Mouse (Mus musculus) MEL (cell line): ENCODE measurements around the gene 3110082I17Rik. TPM values are rescaled to one million over a fixed set of nuclear protein-coding genes. Genes with fewer than 3 reads are reported as not detected.
A peak's percentile ranks its signal among the peaks of the same experiment; 100 is the strongest.

Experiments used
- DNase-seq: peaks from one replicate; pipeline ENCODE4 v3.0.0; 2011; ENCODE audit warnings: low read depth, low spot score
- H3K27ac ChIP-seq: 2 replicates; pipeline ENCODE4 v1.5.1; 2012; ENCODE audit warnings: low read depth, mild to moderate bottlenecking, control low read depth, low read length, moderate library complexity; ENCODE audit not compliant: control insufficient read depth
- H3K27me3 ChIP-seq, 2 experiments: fragments of 150-350 bp in 1 of 2; sonication (generic) in 1 of 2; 2 replicates each; pipeline ENCODE4 v1.6.1; 2012; ENCODE audit warnings: low read length in 2 of 2, mild to moderate bottlenecking in 2 of 2, improper control_type of control experiment in 1 of 2, moderate library complexity in 1 of 2; ENCODE audit not compliant: insufficient read depth in 2 of 2, control insufficient read depth in 1 of 2
- H3K36me3 ChIP-seq, 2 experiments: 2 replicates each; pipeline ENCODE4 v1.6.1; 2012 to 2014; ENCODE audit warnings: low read length in 2 of 2, improper control_type of control experiment in 1 of 2, inconsistent platforms in 1 of 2, mild to moderate bottlenecking in 1 of 2; ENCODE audit not compliant: insufficient read depth in 2 of 2, control insufficient read depth in 1 of 2
- H3K4me1 ChIP-seq, 2 experiments: fragments of 150-350 bp in 1 of 2; sonication (generic) in 1 of 2; 2 replicates each; pipeline ENCODE4 v1.6.1; 2012; ENCODE audit warnings: low read length in 2 of 2, improper control_type of control experiment in 1 of 2, mild to moderate bottlenecking in 1 of 2; ENCODE audit not compliant: insufficient read depth in 2 of 2, control insufficient read depth in 1 of 2
- H3K4me3 ChIP-seq, 2 experiments: fragments of 150-350 bp in 1 of 2; sonication (generic) in 1 of 2; 2 replicates each; pipeline ENCODE4 v1.5.1; 2012; ENCODE audit warnings: low read depth in 2 of 2, low read length in 2 of 2, mild to moderate bottlenecking in 2 of 2, moderate library complexity in 2 of 2, control low read depth in 1 of 2, improper control_type of control experiment in 1 of 2; ENCODE audit not compliant: control insufficient read depth in 1 of 2, insufficient read depth in 1 of 2
- H3K79me2 ChIP-seq: 2 replicates; pipeline ENCODE4 v1.6.1; 2012; ENCODE audit warnings: mild to moderate bottlenecking, low read length, moderate library complexity; ENCODE audit not compliant: control insufficient read depth, poor library complexity, insufficient read depth
- H3K9ac ChIP-seq: 2 replicates; pipeline ENCODE4 v1.6.1; 2012; ENCODE audit warnings: low read depth, mild to moderate bottlenecking, control low read depth, low read length, moderate library complexity; ENCODE audit not compliant: control insufficient read depth, poor library complexity, severe bottlenecking
- H3K9me3 ChIP-seq: fragments of 150-350 bp; sonication (generic); replicated peaks from 2 replicates; pipeline ENCODE4 v1.6.1; 2012; ENCODE audit warnings: mild to moderate bottlenecking, low read length, improper control_type of control experiment, moderate library complexity; ENCODE audit not compliant: insufficient read depth
- BHLHE40 ChIP-seq: IDR thresholded peaks from 2 replicates; pipeline ENCODE4 v1.6.1; 2012; ENCODE audit warnings: low read depth, mild to moderate bottlenecking, inconsistent platforms, low read length, improper control_type of control experiment, borderline replicate concordance
- CTCF ChIP-seq, 3 experiments: IDR thresholded peaks in 2 of 3; conservative IDR thresholded peaks in 1 of 3; 2 replicates each; pipeline ENCODE4 v1.5.1; 2011 to 2012; ENCODE audit warnings: low read length in 3 of 3, low read depth in 2 of 3, mild to moderate bottlenecking in 2 of 3, improper control_type of control experiment in 1 of 3, inconsistent platforms in 1 of 3, mixed read lengths in 1 of 3, moderate library complexity in 1 of 3; ENCODE audit not compliant: control insufficient read depth in 1 of 3, insufficient read depth in 1 of 3, poor library complexity in 1 of 3, severe bottlenecking in 1 of 3
- ELF1 ChIP-seq: IDR thresholded peaks from 2 replicates; pipeline ENCODE4 v1.6.1; 2014; ENCODE audit warnings: low read depth, mild to moderate bottlenecking, inconsistent platforms, low read length, improper control_type of control experiment, moderate library complexity
- EP300 ChIP-seq, 2 experiments: IDR thresholded peaks; 2 replicates each; pipeline ENCODE4 v1.6.1; 2011; ENCODE audit warnings: improper control_type of control experiment in 2 of 2, low read length in 2 of 2, low read depth in 1 of 2, mild to moderate bottlenecking in 1 of 2
- ETS1 ChIP-seq: IDR thresholded peaks from 2 replicates; pipeline ENCODE4 v1.6.1; 2012; ENCODE audit warnings: low read depth, mild to moderate bottlenecking, inconsistent platforms, low read length, improper control_type of control experiment, moderate library complexity
- MYB ChIP-seq: IDR thresholded peaks from 2 replicates; pipeline ENCODE4 v1.6.1; 2011; ENCODE audit warnings: mild to moderate bottlenecking, low read depth, low read length, improper control_type of control experiment
- NELFE ChIP-seq: IDR thresholded peaks from 2 replicates; pipeline ENCODE4 v1.6.1; 2011; ENCODE audit warnings: low read depth, low read length, improper control_type of control experiment
- POLR2AphosphoS2 ChIP-seq: IDR thresholded peaks from 2 replicates; pipeline ENCODE4 v1.6.1; 2011; ENCODE audit warnings: low read length, improper control_type of control experiment
- SMC3 ChIP-seq: IDR thresholded peaks from 2 replicates; pipeline ENCODE4 v1.6.1; 2011; ENCODE audit warnings: low read depth, low read length, improper control_type of control experiment
- TBP ChIP-seq: IDR thresholded peaks from 2 replicates; pipeline ENCODE4 v1.8.0; 2011; ENCODE audit warnings: low read depth, low read length, improper control_type of control experiment
- UBTF ChIP-seq: IDR thresholded peaks from 2 replicates; pipeline ENCODE4 v1.6.1; 2012; ENCODE audit warnings: low read depth, mild to moderate bottlenecking, inconsistent platforms, low read length, improper control_type of control experiment, moderate library complexity, borderline replicate concordance; ENCODE audit not compliant: insufficient read depth
- USF1 ChIP-seq: IDR thresholded peaks from 2 replicates; pipeline ENCODE4 v1.6.1; 2014; ENCODE audit warnings: low read depth, mild to moderate bottlenecking, inconsistent platforms, low read length, improper control_type of control experiment, moderate library complexity
- ZMIZ1 ChIP-seq: IDR thresholded peaks from 2 replicates; pipeline ENCODE4 v1.6.1; 2012; ENCODE audit warnings: low read depth, mild to moderate bottlenecking, inconsistent platforms, low read length, improper control_type of control experiment, moderate library complexity
- ZNF384 ChIP-seq: IDR thresholded peaks from 2 replicates; pipeline ENCODE4 v1.6.1; 2012; ENCODE audit warnings: low read depth, mild to moderate bottlenecking, inconsistent platforms, low read length, improper control_type of control experiment
- polyA plus RNA-seq, 2 experiments: library from polyadenylated mRNA; stranded (reverse) in 1 of 2; unstranded in 1 of 2; fragments of >175 nt in 1 of 2; fragments of >200 nt in 1 of 2; gene quantifications; 2 replicates each; pipeline versions ENCODE4 v1.2.1 to v1.2.4; 2012; ENCODE audit warnings: low replicate concordance in 2 of 2, low read depth in 1 of 2; ENCODE audit not compliant: insufficient read length in 2 of 2, insufficient read depth in 1 of 2, missing spikeins in 1 of 2
- total RNA-seq: library from RNA; depleted of rRNA; stranded (reverse); fragments of 300-350 nt; gene quantifications from 2 replicates; pipeline ENCODE4 v1.2.3, GENCODE M21; 2012

The 3110082I17Rik gene
- total and polyA plus RNA-seq, 3 experiments = 58.1 to 79.5 TPM; not detected in 1

DNA sequence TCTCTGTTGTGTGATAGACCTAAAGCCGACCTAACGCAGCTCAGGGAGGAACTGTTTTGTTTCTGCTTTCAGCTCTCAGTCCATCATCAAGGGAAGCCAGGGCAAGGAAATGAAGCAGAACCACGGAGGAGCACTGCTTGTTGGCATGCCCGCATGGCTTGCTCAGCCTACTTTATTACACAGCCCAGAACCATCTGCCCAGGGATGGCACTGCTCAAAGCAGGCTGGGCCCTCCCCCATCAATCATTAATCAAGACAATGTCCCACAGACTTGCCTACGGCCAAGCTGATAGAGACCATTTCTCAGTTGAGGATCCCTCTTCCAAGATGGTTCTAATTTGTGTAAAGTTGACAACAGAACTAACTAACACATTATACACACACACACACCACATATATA, 38.5 kb upstream of the 3110082I17Rik start:
- Histone ChIP-seq H3K9me3 (no peaks in the 10 kb centered on the region), H3K4me1 (no peaks in the 10 kb centered on the region), H3K9ac (no peak overlapping the region), H3K27ac (no peak overlapping the region), H3K79me2 (no peaks in the 10 kb centered on the region), H3K4me3 (no peak overlapping the region), H3K27me3 (peaks cover 0 to 13% of the 10 kb centered on the region in 2 experiments; a peak in 3 of 4 replicates), H3K36me3 (no peaks in the 10 kb centered on the region)
- no peak for DNase-seq
- no peak for TF ChIP-seq EP300 (IDR thresholded peaks at IDR 0.05; ENCODE audit: low read depth in 1 of 2, low read length in 2 of 2)
- TF ChIP-seq ZNF384 = no peak
- no peak for TF ChIP-seq NELFE
- TF ChIP-seq ELF1 = no peak
- TF ChIP-seq ZMIZ1 = no peak

DNA sequence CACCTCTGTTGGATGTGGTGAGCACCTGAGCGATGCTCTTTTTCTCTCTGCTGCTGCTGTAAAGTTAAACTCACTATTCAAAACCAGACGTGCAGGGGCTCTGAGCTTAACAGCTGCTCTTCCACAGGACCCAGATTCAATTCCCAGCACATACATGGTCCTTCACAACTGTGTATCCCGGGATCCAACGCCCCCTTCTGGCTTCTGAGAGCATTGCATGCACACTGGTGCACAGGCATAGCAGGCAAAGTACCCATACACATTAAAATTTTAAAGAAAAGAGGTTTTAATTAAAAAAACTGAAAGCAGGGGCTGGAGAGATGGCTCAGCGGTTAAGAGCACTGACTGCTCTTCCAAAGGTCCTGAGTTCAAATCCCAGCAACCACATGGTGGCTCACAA, 36.6 kb upstream of the 3110082I17Rik start:
- no peaks in the 10 kb centered on the region for H3K9me3 ChIP-seq
- no peaks in the 10 kb centered on the region for H3K79me2 ChIP-seq
- no peak for DNase-seq
- H3K4me1 ChIP-seq = no peaks in the 10 kb centered on the region
- H3K27me3 ChIP-seq = peaks cover 0 to 10% of the 10 kb centered on the region in 2 experiments; a peak in 3 of 4 replicates
- H3K4me3 ChIP-seq = no peak overlapping the region
- no peak overlapping the region for H3K9ac ChIP-seq
- TF ChIP-seq MYB (no peak), CTCF (IDR thresholded peaks at IDR 0.05 in 2 of 3, conservative IDR thresholded peaks at IDR 0.05 in 1 of 3; ENCODE audit: control insufficient read depth in 1 of 3, insufficient read depth in 1 of 3, low read depth in 2 of 3, low read length in 3 of 3, poor library complexity in 1 of 3, severe bottlenecking in 1 of 3) (peak; percentile 34 to 44 (median 37)), SMC3 (peak; percentile 24; the same call in 1 of the 2 replicates), POLR2AphosphoS2 (no peak), ZNF384 (no peak), UBTF (no peak), TBP (no peak)
- TF ChIP-seq, all 39 proteins: peak for 2
- Histone ChIP-seq H3K36me3 (no peaks in the 10 kb centered on the region), H3K27ac (no peak overlapping the region)

DNA sequence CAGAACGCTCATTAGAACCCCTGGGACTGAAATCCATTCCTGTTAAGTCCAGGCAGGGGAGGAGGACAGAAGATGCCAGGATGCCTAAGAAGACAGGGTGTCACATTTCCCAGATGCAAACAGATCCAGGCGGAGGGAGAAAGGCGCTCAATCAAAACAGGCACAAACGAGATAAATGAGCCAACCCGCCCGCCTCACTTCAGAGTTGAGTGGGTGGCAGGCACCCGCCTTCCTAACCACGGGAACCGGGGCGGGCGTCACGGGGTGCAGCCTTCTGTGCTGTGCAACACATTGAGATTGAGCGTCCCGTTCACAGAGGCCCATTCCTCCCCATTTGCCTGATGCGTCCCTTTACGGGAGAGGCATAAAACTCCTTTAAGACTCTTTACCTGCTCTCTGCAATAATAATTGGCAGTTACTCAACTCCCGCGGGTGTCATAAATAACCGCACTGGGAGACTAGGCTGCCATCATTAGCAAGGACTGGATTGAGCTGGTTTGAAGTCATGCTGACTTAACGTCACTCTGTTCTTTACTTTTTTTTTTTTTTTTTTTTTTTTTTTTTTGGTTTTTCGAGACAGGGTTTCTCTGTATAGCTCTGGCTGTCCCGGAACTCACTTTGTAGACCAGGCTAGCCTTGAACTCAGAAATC, 34.8 kb upstream of the 3110082I17Rik start:
- Histone ChIP-seq H3K27me3 (peaks cover 0 to 9% of the 10 kb centered on the region in 2 experiments; a peak in 3 of 4 replicates), H3K79me2 (no peaks in the 10 kb centered on the region), H3K9ac (no peak overlapping the region), H3K4me3 (no peak overlapping the region), H3K4me1 (no peaks in the 10 kb centered on the region), H3K9me3 (no peaks in the 10 kb centered on the region)
- DNase-seq = peak; percentile 20
- no peak for TF ChIP-seq USF1
- no peak for TF ChIP-seq BHLHE40
- TF ChIP-seq MYB = no peak
- no peak for TF ChIP-seq ETS1
- 0 out of 2 replicates have a peak, but pooled peaks have one; percentile 18 for TF ChIP-seq ZNF384
- TF ChIP-seq, all 39 proteins: peak for 1
- Histone ChIP-seq H3K36me3 (no peaks in the 10 kb centered on the region), H3K27ac (no peak overlapping the region)
